Mouse (Mus musculus) lung, postnatal 0 days (tissue): ENCODE measurements at regions not wholly inside any gene's neighbourhood (a gene's known extent, or its start where the extent isn't known, plus 50 kb on each side); places are given as distances from the start of the nearest gene placed in this dataset.

Source experiments
- CTCF ChIP-seq: IDR thresholded peaks from 2 replicates; pipeline ENCODE4 v1.5.1; 2016; ENCODE audit warnings: antibody characterized with exemption, mild to moderate bottlenecking
- EP300 ChIP-seq: IDR thresholded peaks from 2 replicates; pipeline ENCODE4 v1.6.1; 2016; ENCODE audit warnings: antibody characterized with exemption, mild to moderate bottlenecking, control low read depth

- TF ChIP-seq CTCF (no peak), EP300 (no peak)
Observed at GRCm38 (mm10) chr14:86150329-86150866, 990.6 kb downstream of the Diaph3 start.
